Mouse (Mus musculus) intestine, embryonic 14.5 days (tissue): ENCODE measurements around the gene Gm17093. TPM values are rescaled to one million over a fixed set of nuclear protein-coding genes. Genes with fewer than 3 reads are reported as not detected.
"Not testable (repeated sequence)": the region's sequence is repeated elsewhere in the genome, so short reads cannot be mapped to it uniquely, and the experiment has no call there.

Experiments
- ATAC-seq: fragments of 200-750 bp; cut with Nextera tagmentation; replicated peaks from 2 replicates; pipeline ENCODE4 v1.8.0; 2017; ENCODE audit warnings: low read depth, moderate number of reproducible peaks, moderate TSS enrichment, moderate library complexity; ENCODE audit not compliant: low FRiP score, low TSS enrichment
- DNase-seq: peaks from one replicate; pipeline ENCODE4 v3.0.0-alpha.2; 2018; ENCODE audit warnings: low spot score
- H3K27ac ChIP-seq: fragments of 300-500 bp; sonication (generic); 2 replicates; pipeline ENCODE4 v1.5.1; 2014; ENCODE audit warnings: low read depth, mild to moderate bottlenecking, control low read depth
- H3K27me3 ChIP-seq: fragments of 300-500 bp; sonication (generic); replicated peaks from 2 replicates; pipeline ENCODE4 v1.6.1; 2014; ENCODE audit warnings: low read length, control low read depth; ENCODE audit not compliant: control insufficient read depth, insufficient read depth
- H3K36me3 ChIP-seq: fragments of 300-500 bp; sonication (generic); 2 replicates; pipeline ENCODE4 v1.6.1; 2014; ENCODE audit warnings: low read length, control low read depth; ENCODE audit not compliant: control insufficient read depth, insufficient read depth
- H3K4me1 ChIP-seq: fragments of 300-500 bp; sonication (generic); replicated peaks from 2 replicates; pipeline ENCODE4 v1.6.1; 2014; ENCODE audit warnings: low read length, control low read depth, mixed read lengths; ENCODE audit not compliant: control insufficient read depth, insufficient read depth
- H3K4me2 ChIP-seq: fragments of 300-500 bp; sonication (generic); 2 replicates; pipeline ENCODE4 v1.6.1; 2014; ENCODE audit warnings: low read length
- H3K4me3 ChIP-seq: fragments of 300-500 bp; sonication (generic); 2 replicates; pipeline ENCODE4 v1.5.1; 2014; ENCODE audit warnings: low read depth, low read length, control low read depth, mixed read lengths
- H3K9ac ChIP-seq: fragments of 300-500 bp; sonication (generic); 2 replicates; pipeline ENCODE4 v1.6.1; 2014; ENCODE audit warnings: mild to moderate bottlenecking, low read length
- H3K9me3 ChIP-seq: fragments of 300-500 bp; sonication (generic); 2 replicates; pipeline ENCODE4 v1.6.1; 2016; ENCODE audit warnings: low read length, control low read depth; ENCODE audit not compliant: control insufficient read depth
- WGBS: fragments of 180-500 bp; shearing (Covaris S2); extraction: QIAGEN DNeasy Blood & Tissue Kit; methylation state at CpG from one replicate; pipeline ENCODE4 v1.1.7; 2014; 5-methylcytosine and 5-hydroxymethylcytosine counted together
- polyA plus RNA-seq: library from polyadenylated mRNA; unstranded; fragments of >200 nt; fragmentation: Nextera tagmentation; extraction: Ambion mirVana; gene quantifications from 2 replicates; pipeline ENCODE4 v1.2.1, GENCODE M21; 2014

Gm17093 gene
- polyA plus RNA-seq, result not detected in 2 replicates

DNA sequence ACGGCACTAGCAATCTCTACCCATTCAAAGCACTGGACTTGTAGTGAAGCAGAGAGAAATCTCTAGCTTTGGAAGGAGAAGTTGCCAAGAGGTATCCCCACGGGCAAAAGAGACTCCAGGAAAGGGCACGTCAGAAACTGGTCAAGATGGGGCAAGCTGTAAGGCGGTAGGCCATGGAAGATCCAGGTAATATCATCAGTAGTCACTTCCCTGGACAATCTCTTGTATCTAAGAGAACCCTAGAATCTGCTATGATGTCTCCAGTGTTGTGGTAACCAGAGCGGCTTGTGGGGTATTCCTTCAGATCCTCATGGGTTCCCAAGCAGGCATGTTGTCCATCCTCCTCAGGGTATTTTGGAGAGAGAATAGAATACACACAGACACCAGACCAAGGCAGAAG lies at the start of gene Gm17093:
Gene Gm17093, plus strand, starts transcription at position 301 of the 400 bp plus-strand sequence.
- not testable (repeated sequence) for ATAC-seq, H3K36me3 ChIP-seq
- WGBS, result 89% methylated on average over 5 of the region's 5 CpGs

DNA sequence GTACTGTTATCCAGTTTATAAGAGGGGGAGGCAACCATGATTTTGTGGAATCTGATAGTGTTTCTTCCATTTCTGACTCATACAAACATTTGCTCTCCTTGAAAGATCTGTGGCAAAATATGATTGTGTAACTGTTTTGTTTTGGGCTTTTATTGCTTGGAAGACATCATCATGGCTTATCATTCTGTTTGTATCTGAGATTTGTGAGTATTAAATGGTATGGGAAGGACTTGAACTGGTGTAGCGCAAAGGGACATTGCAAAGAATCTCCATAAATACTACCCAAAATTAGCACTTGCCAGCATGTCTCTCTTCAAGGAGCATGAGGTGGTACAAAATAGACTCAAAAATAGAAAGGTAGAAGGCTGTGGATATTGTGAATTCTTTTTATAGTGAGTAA lies 25.9 kb upstream of the Gm17093 start, which contains the start of gene BC061237:
Gene BC061237, plus strand, starts transcription at position 301 of the 400 bp plus-strand sequence.
- not testable (repeated sequence) for H3K36me3 ChIP-seq, DNase-seq, ATAC-seq, H3K27me3 ChIP-seq, H3K9me3 ChIP-seq, H3K4me2 ChIP-seq, H3K4me1 ChIP-seq, H3K4me3 ChIP-seq, H3K27ac ChIP-seq, H3K9ac ChIP-seq
- WGBS, result 100% methylated on average over 1 of the region's 1 CpGs

More for the DNA sequence above, at the start of gene Gm17093:
- not testable (repeated sequence) for H3K4me2 ChIP-seq, H3K27ac ChIP-seq, H3K9me3 ChIP-seq, H3K27me3 ChIP-seq, H3K4me3 ChIP-seq, H3K9ac ChIP-seq, DNase-seq, H3K4me1 ChIP-seq

DNA sequence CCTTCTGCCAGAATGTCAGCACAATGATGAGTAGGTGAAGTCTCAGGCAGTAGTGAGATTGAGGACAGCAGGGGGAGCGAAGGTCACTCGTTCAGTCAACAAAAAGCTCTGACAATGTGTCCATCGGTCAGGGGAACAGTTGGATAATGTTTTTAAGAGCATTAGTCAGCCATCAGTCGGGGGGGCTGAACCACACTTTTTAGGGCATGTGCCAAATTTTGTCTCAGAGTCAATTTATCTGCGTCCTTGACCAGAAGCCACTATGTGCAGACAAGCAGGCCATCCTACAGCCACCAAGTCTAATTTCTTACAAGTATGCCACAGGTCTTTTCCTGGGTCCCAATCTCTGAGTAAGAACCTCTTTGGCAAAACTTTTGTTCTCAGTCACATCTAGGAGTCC lies 29.9 kb downstream of the Gm17093 start:
- not testable (repeated sequence) for DNase-seq, H3K9ac ChIP-seq, H3K27ac ChIP-seq, H3K9me3 ChIP-seq, H3K4me2 ChIP-seq, H3K27me3 ChIP-seq, ATAC-seq, H3K4me3 ChIP-seq, H3K36me3 ChIP-seq, H3K4me1 ChIP-seq
- 64% methylated on average over 3 of the region's 5 CpGs for WGBS

Other genes with a start within 250 kb of the Gm17093 start
- gene Gm8220, start 232.7 kb upstream of the Gm17093 start, polyA plus RNA-seq, result not detected in 2 replicates
- not detected in 2 replicates for gene Gm5930, start 179.7 kb upstream of the Gm17093 start, polyA plus RNA-seq
- not detected in 2 replicates for gene Gm8229, start 152.9 kb upstream of the Gm17093 start, polyA plus RNA-seq
- gene Gm3371, start 107.6 kb upstream of the Gm17093 start, polyA plus RNA-seq, result not detected in 2 replicates
- not detected in 2 replicates for gene Gm8232, start 84.6 kb upstream of the Gm17093 start, polyA plus RNA-seq
- gene BC061237, start 25.8 kb upstream of the Gm17093 start, polyA plus RNA-seq, result not detected in 2 replicates
- gene Gm8247, start 64.9 kb downstream of the Gm17093 start, polyA plus RNA-seq, result not detected in 2 replicates
- gene Gm5624, start 109.7 kb downstream of the Gm17093 start, polyA plus RNA-seq, result not detected in 2 replicates
- gene Gm8257, start 188.2 kb downstream of the Gm17093 start, polyA plus RNA-seq, result not detected in 2 replicates
- not detected in 2 replicates for gene Gm8267, start 232.1 kb downstream of the Gm17093 start, polyA plus RNA-seq